Mouse (Mus musculus): Measurements from ENCODE around the gene Bcl2.

Gene Bcl2

GRCm38 (mm10) chr1:106712330-106712729, 1.7 kb downstream of the Bcl2 start:
- DNase-seq (ENCODE audit: low read depth), result no peak

GRCm38 (mm10) chr1:106711356-106712125, 2.5 kb downstream of the Bcl2 start:
- no peak for DNase-seq (ENCODE audit: low read depth)

- no peak for DNase-seq (ENCODE audit: low read depth)
Observed at GRCm38 (mm10) chr1:106710202-106710601, 3.9 kb downstream of the Bcl2 start.

GRCm38 (mm10) chr1:106707036-106707880, 6.8 kb downstream of the Bcl2 start:
- DNase-seq (ENCODE audit: low read depth), result no peak

- DNase-seq (ENCODE audit: low read depth), result no peak
Observed at GRCm38 (mm10) chr1:106703183-106703582, 10.9 kb downstream of the Bcl2 start.

GRCm38 (mm10) chr1:106702471-106703175, 11.5 kb downstream of the Bcl2 start:
- DNase-seq (ENCODE audit: low read depth), result peak; percentile 9

- peak; percentile 17 for DNase-seq (ENCODE audit: low read depth)
Observed at GRCm38 (mm10) chr1:106700520-106701114, 13.5 kb downstream of the Bcl2 start.

- DNase-seq (ENCODE audit: low read depth), result no peak
Observed at GRCm38 (mm10) chr1:106696472-106696871, 17.6 kb downstream of the Bcl2 start.

GRCm38 (mm10) chr1:106695649-106696048, 18.4 kb downstream of the Bcl2 start:
- no peak for DNase-seq (ENCODE audit: low read depth)

GRCm38 (mm10) chr1:106694316-106694715, 19.8 kb downstream of the Bcl2 start:
- peak; percentile 59 for DNase-seq (ENCODE audit: low read depth)

GRCm38 (mm10) chr1:106692599-106692998, 21.5 kb downstream of the Bcl2 start:
- no peak for DNase-seq (ENCODE audit: low read depth)

GRCm38 (mm10) chr1:106690887-106691286, 23.2 kb downstream of the Bcl2 start:
- DNase-seq (ENCODE audit: low read depth), result no peak

GRCm38 (mm10) chr1:106688161-106688516, 25.9 kb downstream of the Bcl2 start:
- no peak for DNase-seq (ENCODE audit: low read depth)

GRCm38 (mm10) chr1:106687435-106688160, 26.5 kb downstream of the Bcl2 start:
- DNase-seq (ENCODE audit: low read depth), result no peak

- no peak for DNase-seq (ENCODE audit: low read depth)
Observed at GRCm38 (mm10) chr1:106685702-106686101, 28.4 kb downstream of the Bcl2 start.

- no peak for DNase-seq (ENCODE audit: low read depth)
Observed at GRCm38 (mm10) chr1:106684546-106684945, 29.5 kb downstream of the Bcl2 start.

GRCm38 (mm10) chr1:106682829-106683228, 31.2 kb downstream of the Bcl2 start:
- DNase-seq (ENCODE audit: low read depth), result no peak

GRCm38 (mm10) chr1:106679800-106680515, 34.1 kb downstream of the Bcl2 start:
- no peak for DNase-seq (ENCODE audit: low read depth)

GRCm38 (mm10) chr1:106678060-106678478, 36.0 kb downstream of the Bcl2 start:
- no peak for DNase-seq (ENCODE audit: low read depth)

- DNase-seq (ENCODE audit: low read depth), result no peak
Observed at GRCm38 (mm10) chr1:106666140-106667088, 47.7 kb downstream of the Bcl2 start.
